Mouse (Mus musculus) cerebellum, adult (tissue): ENCODE results near the gene Tbc1d23.

Experiments
- ATAC-seq: cut with Nextera tagmentation; 2 replicates; pipeline ENCODE4 v1.9.2; 2017; ENCODE audit warnings: mild to moderate bottlenecking, moderate library complexity, mixed read lengths; ENCODE audit not compliant: insufficient number of reproducible peaks, low FRiP score, low TSS enrichment

Gene Tbc1d23

GRCm38 (mm10) chr16:57166086-57166485 lies 65.2 kb downstream of the Tbc1d23 start:
- ATAC-seq = no peak

- ATAC-seq = no peak
Observed at GRCm38 (mm10) chr16:57165157-57165556, 66.1 kb downstream of the Tbc1d23 start.

DNA sequence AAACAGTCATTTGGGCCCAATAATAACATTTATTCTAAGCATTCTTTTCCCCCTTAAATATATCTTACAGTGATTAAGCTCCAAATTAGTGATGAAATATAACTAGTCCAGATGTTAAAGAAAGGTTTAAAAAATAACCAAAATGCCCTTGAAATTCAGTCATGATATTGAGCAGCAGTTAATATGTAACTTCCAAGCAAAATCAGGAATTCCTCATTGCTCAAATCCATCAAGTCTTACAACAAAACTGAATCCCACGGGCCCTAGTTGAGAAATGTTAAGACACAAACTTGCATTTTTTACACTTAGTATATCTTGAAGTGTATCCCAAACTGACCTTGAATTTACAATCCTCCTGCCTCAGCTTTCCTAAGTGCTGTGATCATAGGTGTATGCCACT lies 67.6 kb downstream of the Tbc1d23 start:
- no peak for ATAC-seq

- ATAC-seq = no peak
Observed at GRCm38 (mm10) chr16:57162841-57163240, 68.5 kb downstream of the Tbc1d23 start.

DNA sequence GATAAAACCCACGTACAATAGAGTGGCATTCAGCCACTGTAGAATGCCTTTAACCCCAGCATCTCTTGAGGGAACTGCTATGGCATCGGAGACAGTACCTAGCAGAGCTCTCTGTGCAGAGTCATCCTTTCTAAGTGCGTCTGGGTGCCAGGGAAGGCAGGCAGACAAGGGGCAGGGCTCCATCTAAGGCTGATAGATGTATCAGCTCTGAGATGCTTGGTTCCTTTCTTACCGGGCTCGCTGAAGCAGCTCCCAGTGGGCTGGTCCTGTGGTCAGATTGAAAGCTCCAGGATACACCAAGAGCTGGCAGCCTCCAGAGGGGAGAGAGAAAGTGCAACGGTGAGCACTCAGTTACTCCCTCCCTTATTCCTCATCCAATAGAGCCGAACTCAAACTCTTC lies 71.5 kb downstream of the Tbc1d23 start:
- no peak for ATAC-seq

- ATAC-seq = no peak
Observed at GRCm38 (mm10) chr16:57157728-57158127, 73.6 kb downstream of the Tbc1d23 start.

DNA sequence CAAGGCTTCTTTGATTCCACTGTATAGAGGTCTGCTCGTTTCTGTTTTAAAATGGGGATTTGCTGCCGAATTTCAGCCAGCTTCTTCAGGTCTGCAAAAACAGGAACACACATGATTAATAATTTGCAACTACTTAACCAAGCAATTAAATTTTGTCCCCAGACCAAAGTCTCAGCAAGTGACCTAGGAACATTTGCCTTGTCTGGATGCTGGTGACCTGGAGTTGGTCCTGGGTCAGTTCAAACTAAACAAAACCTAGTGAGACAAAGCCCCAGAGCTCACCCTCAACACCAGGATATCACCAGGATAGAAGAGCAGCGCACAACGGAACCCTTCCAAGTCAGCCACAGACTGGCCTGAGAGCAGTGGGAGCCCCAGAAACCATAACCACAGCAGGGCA lies 74.2 kb downstream of the Tbc1d23 start:
- ATAC-seq = no peak

DNA sequence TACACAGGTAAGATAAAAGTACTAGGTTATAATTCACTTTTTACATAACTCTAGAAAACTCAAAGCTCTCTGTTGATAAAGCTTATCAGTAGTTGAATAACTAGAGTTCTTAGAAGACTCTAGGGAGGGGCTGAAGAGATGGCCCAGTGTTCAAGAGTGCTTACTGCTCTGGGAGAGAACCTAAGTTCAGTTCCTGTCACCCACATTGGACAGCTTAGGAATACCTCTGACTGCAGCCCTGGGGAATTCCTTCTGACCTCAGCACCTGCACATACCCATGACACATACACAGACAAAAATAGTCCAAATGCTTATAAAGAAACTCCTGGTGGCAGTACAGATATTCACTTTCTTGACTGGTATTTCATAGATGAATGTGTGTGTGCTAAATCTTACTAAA lies 75.4 kb downstream of the Tbc1d23 start:
- ATAC-seq = no peak

GRCm38 (mm10) chr16:57151437-57151836 lies 79.9 kb downstream of the Tbc1d23 start:
- no peak for ATAC-seq

DNA sequence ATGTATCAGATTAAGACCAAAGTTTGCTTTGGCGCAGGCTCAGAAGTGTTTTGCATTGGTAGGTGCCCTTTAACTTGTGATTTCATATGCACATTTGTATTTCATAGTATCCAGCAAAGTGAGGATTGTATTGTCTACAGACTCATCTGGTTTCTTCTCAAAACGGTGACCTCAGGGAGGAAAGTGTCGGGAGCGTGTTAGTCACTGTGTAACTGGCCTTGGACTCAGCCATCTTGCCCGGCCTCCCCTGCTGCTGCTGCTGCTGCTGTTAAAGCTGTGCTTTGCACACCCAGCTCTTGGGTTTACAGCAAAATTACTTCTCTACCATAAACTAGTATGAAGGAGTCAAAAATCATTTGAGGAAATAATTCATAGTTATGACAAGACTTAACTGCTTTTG lies 86.6 kb downstream of the Tbc1d23 start:
- ATAC-seq = no peak

- no peak for ATAC-seq
Observed at GRCm38 (mm10) chr16:57133611-57134010, 97.7 kb downstream of the Tbc1d23 start.

GRCm38 (mm10) chr16:57132326-57132725 lies 99.0 kb downstream of the Tbc1d23 start:
- no peak for ATAC-seq

- no peak for ATAC-seq
Observed at GRCm38 (mm10) chr16:57131544-57131943, 99.8 kb downstream of the Tbc1d23 start.

DNA sequence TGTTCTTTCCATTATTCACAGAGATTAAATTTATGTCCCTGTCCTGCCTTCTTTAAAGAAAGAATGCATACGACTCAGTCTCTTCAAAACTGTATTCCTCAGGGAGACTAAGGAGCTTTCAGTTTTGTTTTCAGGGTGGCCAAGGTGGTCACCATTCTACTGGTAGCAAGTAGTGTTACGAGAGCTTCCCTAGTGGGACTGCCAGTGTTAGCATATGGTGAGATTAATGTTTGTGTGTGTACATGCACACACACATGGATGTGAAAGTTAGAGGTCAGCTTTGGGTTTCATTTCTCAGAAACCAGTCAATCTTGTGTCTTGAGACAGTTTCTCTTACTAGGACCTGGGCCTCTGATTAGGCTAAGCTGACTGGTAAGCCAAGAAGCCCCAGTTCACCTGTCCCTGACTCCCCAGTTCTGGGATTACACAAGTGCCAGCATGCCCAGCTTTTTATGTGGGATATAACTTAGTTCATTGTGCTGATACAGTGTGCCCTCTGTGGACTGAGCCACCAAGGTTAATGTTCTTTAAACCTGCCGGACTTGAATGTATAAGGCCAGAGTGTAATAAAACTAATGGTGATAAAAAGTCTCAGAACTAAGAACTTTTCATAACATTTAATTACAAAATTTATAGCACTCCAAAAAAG lies 100.4 kb downstream of the Tbc1d23 start:
- ATAC-seq = no peak

DNA sequence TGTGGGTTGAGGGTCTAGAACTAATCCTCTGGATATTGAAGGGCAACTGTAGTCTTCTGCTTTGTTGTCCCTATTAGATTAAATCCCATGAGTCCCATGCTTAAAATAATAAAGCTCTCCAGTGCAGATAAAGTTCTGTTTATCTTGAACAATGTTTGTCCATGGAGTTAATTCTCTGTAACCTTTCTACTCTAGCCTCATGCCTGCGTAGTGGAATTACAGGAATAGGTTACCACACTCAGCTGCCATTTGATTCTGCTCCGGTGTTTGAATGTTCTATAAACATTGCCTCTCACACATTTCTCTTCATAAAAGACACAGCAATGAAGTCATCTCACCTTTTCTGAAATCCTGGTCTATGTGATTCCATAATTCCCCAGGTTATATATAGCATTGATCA lies 103.5 kb downstream of the Tbc1d23 start:
- no peak for ATAC-seq

GRCm38 (mm10) chr16:57126268-57126667 lies 105.0 kb downstream of the Tbc1d23 start:
- ATAC-seq = no peak

DNA sequence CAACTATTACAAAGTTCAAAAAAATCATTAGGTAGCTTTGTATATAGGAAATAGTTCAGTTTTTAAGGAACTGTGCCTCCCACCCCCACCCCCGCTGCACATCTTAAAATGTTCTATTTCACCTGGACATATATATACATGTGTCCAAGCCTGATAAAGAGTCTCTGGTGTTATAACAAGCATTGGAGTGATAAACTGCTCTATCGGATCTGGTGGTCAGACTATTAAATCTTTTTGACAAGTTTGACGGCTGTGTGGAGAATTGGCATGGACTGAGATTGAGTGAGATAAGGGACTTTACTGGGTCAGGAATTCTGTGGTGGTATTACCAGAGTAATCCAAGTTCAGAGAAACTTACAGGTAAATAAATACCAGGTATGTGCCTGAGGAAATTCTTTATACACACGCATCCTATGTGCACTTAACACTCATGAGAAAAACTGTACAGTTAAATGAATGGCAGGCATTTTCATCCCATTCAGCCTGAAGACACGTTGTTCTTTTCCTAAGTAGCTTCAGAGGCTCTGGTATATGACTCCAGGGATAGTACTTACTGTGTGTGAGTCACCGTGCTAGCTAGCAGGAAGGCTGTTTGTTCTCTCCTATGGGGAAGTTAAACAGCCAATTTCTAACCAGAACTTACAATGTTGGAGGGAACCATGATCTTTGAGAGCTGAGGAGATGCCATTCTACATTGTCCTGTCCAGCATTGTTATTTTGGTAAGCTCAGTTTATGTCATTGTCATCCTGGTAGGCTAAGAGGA lies 108.4 kb downstream of the Tbc1d23 start:
- no peak for ATAC-seq

GRCm38 (mm10) chr16:57121816-57122415 lies 109.4 kb downstream of the Tbc1d23 start:
- no peak; the same call in 1 of the 2 replicates for ATAC-seq

GRCm38 (mm10) chr16:57120913-57121815 lies 110.1 kb downstream of the Tbc1d23 start, which contains the start of gene Tomm70a:
TSS of gene Tomm70a (plus strand) at chr16:57121703.
- peak; percentile 98 for ATAC-seq
